Mouse (Mus musculus) liver, postnatal 0 days (tissue): ENCODE results near the gene Inhbe. TPM values are rescaled to one million over a fixed set of nuclear protein-coding genes. Genes with fewer than 3 reads are reported as not detected.
A peak's percentile ranks its signal among the peaks of the same experiment; 100 is the strongest.

ENCODE experiments used
- ATAC-seq: fragments of 200-750 bp; cut with Nextera tagmentation; 2 replicates; pipeline ENCODE4 v1.8.0; 2017; ENCODE audit warnings: mild to moderate bottlenecking, moderate library complexity
- DNase-seq: peaks from one replicate; pipeline ENCODE4 v3.0.0-alpha.2; 2016
- H3K27ac ChIP-seq: fragments of 300-500 bp; sonication (generic); 2 replicates; pipeline ENCODE4 v1.5.1; 2014; ENCODE audit warnings: antibody characterized with exemption, moderate library complexity, mild to moderate bottlenecking, low read depth
- H3K27me3 ChIP-seq: fragments of 300-500 bp; sonication (generic); 2 replicates; pipeline ENCODE4 v1.6.1; 2014; ENCODE audit warnings: low read length, control low read depth, mixed read lengths; ENCODE audit not compliant: insufficient read depth
- H3K36me3 ChIP-seq: fragments of 300-500 bp; sonication (generic); replicated peaks from 2 replicates; pipeline ENCODE4 v1.6.1; 2014; ENCODE audit warnings: mild to moderate bottlenecking, control low read depth, low read length, moderate library complexity, mixed read lengths; ENCODE audit not compliant: insufficient read depth
- H3K4me1 ChIP-seq: fragments of 300-500 bp; sonication (generic); 2 replicates; pipeline ENCODE4 v1.6.1; 2014; ENCODE audit warnings: antibody characterized with exemption, mild to moderate bottlenecking, control low read depth; ENCODE audit not compliant: insufficient read depth
- H3K4me2 ChIP-seq: fragments of 300-500 bp; sonication (generic); 2 replicates; pipeline ENCODE4 v1.6.1; 2014; ENCODE audit warnings: low read depth, mild to moderate bottlenecking, low read length, moderate library complexity, mixed read lengths
- H3K4me3 ChIP-seq: fragments of 300-500 bp; sonication (generic); 2 replicates; pipeline ENCODE4 v1.5.1; 2014; ENCODE audit warnings: low read depth, low read length
- H3K9ac ChIP-seq: fragments of 300-500 bp; sonication (generic); replicated peaks from 2 replicates; pipeline ENCODE4 v1.6.1; 2014; ENCODE audit warnings: mild to moderate bottlenecking, moderate library complexity
- H3K9me3 ChIP-seq: fragments of 300-500 bp; sonication (generic); 2 replicates; pipeline ENCODE4 v1.6.1; 2016; ENCODE audit warnings: mild to moderate bottlenecking, control low read depth, low read length, mixed read lengths
- CTCF ChIP-seq: sonication (generic); IDR thresholded peaks from 2 replicates; pipeline ENCODE4 v1.5.1; 2016; ENCODE audit warnings: antibody characterized with exemption, low read depth
- EP300 ChIP-seq: IDR thresholded peaks from 2 replicates; pipeline ENCODE4 v1.6.1; 2016; ENCODE audit warnings: antibody characterized with exemption, low read depth, mild to moderate bottlenecking
- WGBS: fragments of 180-500 bp; shearing (Covaris S2); extraction: QIAGEN DNeasy Blood & Tissue Kit; methylation state at CpG from one replicate; pipeline ENCODE4 v1.1.7; 2014; ENCODE audit not compliant: insufficient replicate concordance; 5-methylcytosine and 5-hydroxymethylcytosine counted together
- polyA plus RNA-seq: library from polyadenylated mRNA; unstranded; fragments of >200 nt; fragmentation: Nextera tagmentation; extraction: Ambion mirVana; gene quantifications from 2 replicates; pipeline ENCODE4 v1.2.1, GENCODE M21; 2015

Inhbe gene
- polyA plus RNA-seq, 1 experiment from 2014 or later, result 18.4 TPM

DNA sequence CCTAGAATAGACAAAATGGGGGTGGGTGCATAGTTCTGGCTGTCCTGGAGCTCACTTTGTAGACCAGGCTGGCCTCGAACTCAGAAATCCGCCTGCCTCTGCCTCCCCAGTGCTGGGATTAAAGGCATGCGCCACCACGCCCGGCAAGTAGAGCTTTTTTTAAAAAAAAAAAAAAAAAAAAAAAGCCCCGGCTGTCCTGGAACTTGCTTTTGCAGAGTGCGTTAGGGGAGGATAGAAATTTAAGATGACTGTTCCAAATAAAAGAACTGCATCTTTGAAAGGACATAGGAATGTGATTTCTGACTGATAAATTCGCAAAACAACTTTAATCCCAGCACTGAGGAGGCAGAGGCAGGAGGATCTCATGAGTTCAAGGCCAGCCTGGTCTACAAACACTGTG lies 25.4 kb upstream of the Inhbe start:
- WGBS, result 78% methylated on average over 8 of the region's 8 CpGs
- TF ChIP-seq CTCF, result no peak
- no peak for TF ChIP-seq EP300
- Histone ChIP-seq H3K4me3 (peak overlapping the region; percentile 55), H3K4me1 (peaks cover 16% of the 10 kb centered on the region; the same call in 1 of the 2 replicates), H3K36me3 (no peaks in the 10 kb centered on the region), H3K27ac (peak overlapping the region; percentile 99), H3K9me3 (no peaks in the 10 kb centered on the region), H3K27me3 (no peaks in the 10 kb centered on the region), H3K9ac (peak overlapping the region; percentile 97), H3K4me2 (peak overlapping the region; percentile 76)
- ATAC-seq, result no peak
- no peak for DNase-seq

DNA sequence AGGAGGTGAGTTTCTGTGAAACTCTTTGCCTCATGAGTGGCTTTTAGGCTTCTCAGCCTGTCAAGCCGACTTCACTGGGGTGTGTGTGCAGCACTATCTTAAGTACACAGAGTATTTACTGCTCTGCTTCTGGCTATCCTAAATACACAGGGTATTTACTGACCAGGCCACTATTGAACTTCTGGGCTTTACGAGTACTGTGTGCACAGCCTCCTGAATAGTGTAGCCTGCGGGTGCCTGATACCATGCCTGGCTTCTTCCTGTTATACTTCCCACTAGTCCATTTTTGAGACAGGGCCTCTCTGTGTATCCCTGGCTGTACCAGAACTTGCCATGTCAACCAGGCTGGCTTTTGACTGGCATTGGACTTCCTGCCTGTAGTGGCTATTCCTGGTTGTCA lies 23.5 kb upstream of the Inhbe start:
- Histone ChIP-seq H3K9me3 (no peaks in the 10 kb centered on the region), H3K27ac (peak overlapping the region; percentile 66), H3K27me3 (no peaks in the 10 kb centered on the region), H3K4me1 (0 out of 2 replicates have a peak, but pooled peaks cover 10% of the 10 kb centered on the region), H3K4me2 (0 out of 2 replicates have a peak overlapping the region, but pooled peaks have one; percentile 26), H3K36me3 (no peaks in the 10 kb centered on the region), H3K9ac (no peak overlapping the region), H3K4me3 (no peak overlapping the region)
- no peak for TF ChIP-seq EP300
- TF ChIP-seq CTCF, result no peak
- DNase-seq (no peak), ATAC-seq (no peak)
- WGBS, result 40% methylated on average over 3 of the region's 3 CpGs

- Histone ChIP-seq H3K4me1 (peaks cover 2% of the 10 kb centered on the region; the same call in 1 of the 2 replicates), H3K27ac (peak overlapping the region; percentile 66), H3K4me2 (peak overlapping the region; percentile 49), H3K4me3 (peak overlapping the region; percentile 20; the same call in 1 of the 2 replicates), H3K27me3 (no peaks in the 10 kb centered on the region), H3K9me3 (no peaks in the 10 kb centered on the region), H3K9ac (peak overlapping the region; percentile 31; the same call in 1 of the 2 replicates), H3K36me3 (no peaks in the 10 kb centered on the region)
- 55% methylated on average over 2 of the region's 2 CpGs for WGBS
- DNase-seq (no peak), ATAC-seq (no peak)
- TF ChIP-seq CTCF (no peak), EP300 (no peak)
Observed at GRCm38 (mm10) chr10:127371023-127371422, 16.8 kb upstream of the Inhbe start.

- Histone ChIP-seq H3K27ac (peak within 1 kb of the TSS; percentile 66), H3K9me3 (no peaks in the 10 kb centered on the region), H3K9ac (peak within 1 kb of the TSS; percentile 59), H3K4me1 (peaks cover 2% of the 10 kb centered on the region; the same call in 1 of the 2 replicates), H3K4me2 (peak within 1 kb of the TSS; percentile 49), H3K36me3 (no peaks in the 10 kb centered on the region), H3K4me3 (peak within 1 kb of the TSS; percentile 20), H3K27me3 (no peaks in the 10 kb centered on the region)
- ATAC-seq (peak; percentile 65), DNase-seq (peak; percentile 19)
- 65% methylated on average over 22 of the region's 22 CpGs for WGBS
- TF ChIP-seq CTCF (no peak), EP300 (no peak)
Observed at GRCm38 (mm10) chr10:127369834-127370820, 15.9 kb upstream of the Inhbe start, which contains the start of gene Inhbc. Gene Inhbc, minus strand, starts transcription at chr10:127370431.

- Histone ChIP-seq H3K4me2 (peak overlapping the region; percentile 49), H3K27ac (peak overlapping the region; percentile 66), H3K9me3 (no peaks in the 10 kb centered on the region), H3K27me3 (no peaks in the 10 kb centered on the region), H3K4me3 (no peak overlapping the region), H3K9ac (0 out of 2 replicates have a peak overlapping the region, but pooled peaks have one; percentile 39), H3K4me1 (peaks cover 2% of the 10 kb centered on the region; the same call in 1 of the 2 replicates), H3K36me3 (no peaks in the 10 kb centered on the region)
- TF ChIP-seq EP300 (peak; percentile 45; the same call in 1 of the 2 replicates), CTCF (no peak)
- DNase-seq, result peak; percentile 23
- 70% methylated on average over 2 of the region's 2 CpGs for WGBS
- peak; percentile 83 for ATAC-seq
Observed at GRCm38 (mm10) chr10:127368273-127368672, 14.1 kb upstream of the Inhbe start.

GRCm38 (mm10) chr10:127367116-127367515 lies 12.9 kb upstream of the Inhbe start:
- H3K4me2 ChIP-seq, result no peak overlapping the region
- no peak for TF ChIP-seq CTCF
- TF ChIP-seq EP300, result no peak
- no peaks in the 10 kb centered on the region for H3K9me3 ChIP-seq
- no peak overlapping the region for H3K4me3 ChIP-seq
- ATAC-seq (no peak), DNase-seq (no peak)
- H3K9ac ChIP-seq, result no peak overlapping the region
- 69% methylated on average over 5 of the region's 5 CpGs for WGBS
- H3K27me3 ChIP-seq, result no peaks in the 10 kb centered on the region
- no peaks in the 10 kb centered on the region for H3K36me3 ChIP-seq
- H3K4me1 ChIP-seq, result peaks cover 2% of the 10 kb centered on the region; the same call in 1 of the 2 replicates
- peak overlapping the region; percentile 48 for H3K27ac ChIP-seq
